Mouse (Mus musculus) cerebellum, adult 9-11 months (tissue): Measurements from ENCODE around the gene Trpt1.

ENCODE experiments used
- DNase-seq: peaks from one replicate; pipeline ENCODE4 v3.0.0; 2022

The Trpt1 gene

GRCm38 (mm10) chr19:6996006-6996405 lies at the start of gene Trpt1, which contains the start of gene Nudt22:
Gene Trpt1 (plus strand): TSS chr19:6996131.
Gene Nudt22 (minus strand): TSS chr19:6996117.
- peak; percentile 92 for DNase-seq

- no peak for DNase-seq
These were observed 48.2 kb upstream of the Trpt1 start for GRCm38 (mm10) chr19:6947742-6948141.

GRCm38 (mm10) chr19:6948186-6948585 lies 47.7 kb upstream of the Trpt1 start:
- DNase-seq: peak; percentile 87

- no peak for DNase-seq
These were observed 46.4 kb upstream of the Trpt1 start for GRCm38 (mm10) chr19:6949532-6949931.

- DNase-seq: peak; percentile 56
These were observed 46.0 kb upstream of the Trpt1 start for GRCm38 (mm10) chr19:6949951-6950350.

GRCm38 (mm10) chr19:6950613-6951153 lies 45.2 kb upstream of the Trpt1 start:
- DNase-seq: peak; percentile 77

- peak; percentile 96 for DNase-seq
These were observed 44.5 kb upstream of the Trpt1 start for GRCm38 (mm10) chr19:6951381-6951968.

GRCm38 (mm10) chr19:6951994-6952711 lies 43.8 kb upstream of the Trpt1 start:
- DNase-seq: peak; percentile 89

- peak; percentile 70 for DNase-seq
These were observed 43.3 kb upstream of the Trpt1 start for GRCm38 (mm10) chr19:6952712-6953037.

GRCm38 (mm10) chr19:6954046-6954445 lies 41.9 kb upstream of the Trpt1 start:
- DNase-seq: peak; percentile 74

- DNase-seq: peak; percentile 43
These were observed 40.5 kb upstream of the Trpt1 start for GRCm38 (mm10) chr19:6955424-6955823.

GRCm38 (mm10) chr19:6956461-6956860 lies 39.5 kb upstream of the Trpt1 start:
- DNase-seq: no peak

GRCm38 (mm10) chr19:6968491-6969271 lies 27.2 kb upstream of the Trpt1 start:
- DNase-seq: no peak

GRCm38 (mm10) chr19:6969291-6969664 lies 26.7 kb upstream of the Trpt1 start:
- DNase-seq: no peak

- peak; percentile 46 for DNase-seq
These were observed 26.1 kb upstream of the Trpt1 start for GRCm38 (mm10) chr19:6969665-6970381.

- peak; percentile 46 for DNase-seq
These were observed 25.4 kb upstream of the Trpt1 start for GRCm38 (mm10) chr19:6970460-6971085.

- DNase-seq: no peak
These were observed 24.3 kb upstream of the Trpt1 start for GRCm38 (mm10) chr19:6971644-6972043.

GRCm38 (mm10) chr19:6972247-6972917 lies 23.5 kb upstream of the Trpt1 start:
- peak; percentile 46 for DNase-seq

GRCm38 (mm10) chr19:6973581-6974190 lies 22.2 kb upstream of the Trpt1 start:
- no peak for DNase-seq

GRCm38 (mm10) chr19:6974211-6975205 lies 21.4 kb upstream of the Trpt1 start, which contains the start of gene Ppp1r14b:
Gene Ppp1r14b (plus strand): TSS chr19:6974968.
- peak; percentile 74 for DNase-seq
